Mouse (Mus musculus) G1E (cell line): ENCODE results near the gene Gm3417. TPM values are rescaled to one million over a fixed set of nuclear protein-coding genes. Genes with fewer than 3 reads are reported as not detected.
"Not testable (repeated sequence)": the region's sequence is repeated elsewhere in the genome, so short reads cannot be mapped to it uniquely, and the experiment has no call there.

Source experiments
- ATAC-seq: 2 replicates; pipeline ENCODE4 v1.8.0; 2016; ENCODE audit warnings: mild to moderate bottlenecking; ENCODE audit not compliant: insufficient number of reproducible peaks, poor library complexity, low FRiP score, severe bottlenecking; ENCODE audit errors: extremely low read depth
- DNase-seq: peaks from one replicate; pipeline ENCODE4 v3.0.0; 2012; ENCODE audit warnings: low spot score
- H3K27me3 ChIP-seq: 2 replicates; pipeline ENCODE4 v1.6.1; 2012; ENCODE audit warnings: mild to moderate bottlenecking, low read length, inconsistent platforms; ENCODE audit not compliant: insufficient read depth
- H3K36me3 ChIP-seq: replicated peaks from 2 replicates; pipeline ENCODE3; 2012; ENCODE audit warnings: mild to moderate bottlenecking, inconsistent platforms
- H3K4me1 ChIP-seq: 2 replicates; pipeline ENCODE4 v1.6.1; 2012; ENCODE audit warnings: low read depth, low read length, inconsistent platforms, mixed read lengths; ENCODE audit not compliant: insufficient read depth
- H3K4me3 ChIP-seq: 2 replicates; pipeline ENCODE4 v1.5.1; 2012; ENCODE audit warnings: low read depth, mild to moderate bottlenecking, inconsistent platforms, low read length, moderate library complexity, mixed read lengths
- H3K9me3 ChIP-seq: replicated peaks from 2 replicates; pipeline ENCODE4 v1.6.1; 2012; ENCODE audit warnings: inconsistent platforms
- CTCF ChIP-seq: IDR thresholded peaks from 2 replicates; pipeline ENCODE4 v1.5.1; 2012; ENCODE audit warnings: low read depth, low read length, inconsistent platforms, mixed read lengths
- GATA1 ChIP-seq: IDR thresholded peaks from 2 replicates; pipeline ENCODE4 v1.6.1; 2012; ENCODE audit warnings: borderline replicate concordance, low read length, inconsistent platforms, mixed read lengths
- GATA2 ChIP-seq: IDR thresholded peaks from 2 replicates; pipeline ENCODE4 v1.6.1; 2012; ENCODE audit warnings: low read depth, low read length, inconsistent platforms, borderline replicate concordance
- POLR2AphosphoS5 ChIP-seq: IDR thresholded peaks from 2 replicates; pipeline ENCODE4 v1.6.1; 2012; ENCODE audit warnings: low read depth, low read length, inconsistent platforms; ENCODE audit not compliant: insufficient replicate concordance
- TAL1 ChIP-seq: conservative IDR thresholded peaks from 2 replicates; pipeline ENCODE4 v1.6.1; 2012; ENCODE audit warnings: low read depth, low read length, inconsistent platforms, mixed read lengths
- polyA plus RNA-seq: library from polyadenylated mRNA; stranded (reverse); fragments of >175 nt; gene quantifications from 2 replicates; pipeline ENCODE4 v1.2.3, GENCODE M21; 2012
- total RNA-seq, 2 experiments: library from RNA; stranded (forward) in 1 of 2; stranded (reverse) in 1 of 2; fragments of 200-1000 nt in 1 of 2; fragments of >200 nt in 1 of 2; fragmentation: Nextera tagmentation in 1 of 2; gene quantifications; 2 replicates each; pipeline ENCODE4 v1.2.3; 2014 to 2017

Gm3417 gene
- total and polyA plus RNA-seq, 3 experiments: 0.27 to 7.0 (median 2.5) TPM

- no peaks in the 10 kb centered on the region for H3K9me3 ChIP-seq
- peak; percentile 90 for DNase-seq
- H3K27me3 ChIP-seq: no peaks in the 10 kb centered on the region; the same call in 1 of the 2 replicates
- H3K4me3 ChIP-seq: peak within 1 kb of the TSS; percentile 91
- TF ChIP-seq GATA1: no peak
- TF ChIP-seq TAL1: no peak
- peaks cover 42% of the 10 kb centered on the region for H3K36me3 ChIP-seq
- H3K4me1 ChIP-seq: peaks cover 27% of the 10 kb centered on the region
- ATAC-seq: peak; percentile 97
These were observed 35.4 kb downstream of the Gm3417 start, which contains the start of the genes Wdr27 and 1600012H06Rik for GRCm38 (mm10) chr17:14943009-14943728. Gene Wdr27, minus strand, starts transcription at chr17:14943158. Gene 1600012H06Rik, plus strand, starts transcription at chr17:14943184.

GRCm38 (mm10) chr17:14942181-14942580 lies 36.4 kb downstream of the Gm3417 start:
- Histone ChIP-seq H3K4me3 (peak overlapping the region; percentile 91; the same call in 1 of the 2 replicates), H3K4me1 (peaks cover 27% of the 10 kb centered on the region), H3K36me3 (peaks cover 35% of the 10 kb centered on the region)
- ATAC-seq, H3K27me3 ChIP-seq, H3K9me3 ChIP-seq, DNase-seq: not testable (repeated sequence)

- Histone ChIP-seq H3K4me1 (peaks cover 8% of the 10 kb centered on the region), H3K4me3 (no peak overlapping the region), H3K9me3 (no peaks in the 10 kb centered on the region), H3K27me3 (peaks cover 22% of the 10 kb centered on the region), H3K36me3 (no peaks in the 10 kb centered on the region)
- no peak for ATAC-seq
- DNase-seq: no peak
- TF ChIP-seq GATA2 (no peak), TAL1 (no peak), POLR2AphosphoS5 (no peak), CTCF (no peak), GATA1 (no peak)
These were observed 42.6 kb downstream of the Gm3417 start for GRCm38 (mm10) chr17:14935841-14936605.

GRCm38 (mm10) chr17:14935280-14935679 lies 43.3 kb downstream of the Gm3417 start:
- ATAC-seq, DNase-seq, H3K4me1 ChIP-seq, H3K36me3 ChIP-seq, H3K9me3 ChIP-seq, H3K4me3 ChIP-seq: not testable (repeated sequence)
- H3K27me3 ChIP-seq: peaks cover 26% of the 10 kb centered on the region

- H3K4me1 ChIP-seq: peaks cover 8% of the 10 kb centered on the region
- H3K4me3 ChIP-seq: no peak overlapping the region
- DNase-seq (no peak), ATAC-seq (peak; percentile 54)
- H3K9me3 ChIP-seq: no peaks in the 10 kb centered on the region
- H3K27me3 ChIP-seq: peaks cover 33% of the 10 kb centered on the region
- H3K36me3 ChIP-seq: no peaks in the 10 kb centered on the region
- TF ChIP-seq TAL1 (no peak), POLR2AphosphoS5 (no peak), CTCF (no peak), GATA2 (no peak), GATA1 (no peak)
These were observed 47.1 kb downstream of the Gm3417 start for GRCm38 (mm10) chr17:14931469-14931868.

GRCm38 (mm10) chr17:14930697-14931096 lies 47.9 kb downstream of the Gm3417 start:
- Histone ChIP-seq H3K9me3 (no peaks in the 10 kb centered on the region), H3K4me3 (no peak overlapping the region), H3K4me1 (peaks cover 8% of the 10 kb centered on the region), H3K36me3 (no peaks in the 10 kb centered on the region), H3K27me3 (peaks cover 33% of the 10 kb centered on the region)
- no peak for TF ChIP-seq GATA2
- TF ChIP-seq TAL1: no peak
- no peak for TF ChIP-seq POLR2AphosphoS5
- no peak for TF ChIP-seq GATA1
- TF ChIP-seq CTCF: no peak
- DNase-seq: no peak
- ATAC-seq: no peak
